Mouse (Mus musculus) midbrain, embryonic 12.5 days (tissue): ENCODE measurements around the gene Il12rb1. TPM values are rescaled to one million over a fixed set of nuclear protein-coding genes. Genes with fewer than 3 reads are reported as not detected.
A peak's percentile ranks its signal among the peaks of the same experiment; 100 is the strongest.

ENCODE experiments used
- ATAC-seq: fragments of 200-750 bp; cut with Nextera tagmentation; 2 replicates; pipeline ENCODE4 v1.8.0; 2017; ENCODE audit warnings: low read depth, moderate TSS enrichment, moderate library complexity; ENCODE audit not compliant: low FRiP score
- H3K27ac ChIP-seq: fragments of 300-500 bp; sonication (generic); replicated peaks from 2 replicates; pipeline ENCODE4 v1.5.1; 2016; ENCODE audit warnings: mild to moderate bottlenecking
- H3K27me3 ChIP-seq: fragments of 300-500 bp; sonication (generic); 2 replicates; pipeline ENCODE4 v1.6.1; 2016; ENCODE audit warnings: mild to moderate bottlenecking
- H3K36me3 ChIP-seq: fragments of 300-500 bp; sonication (generic); 2 replicates; pipeline ENCODE4 v1.6.1; 2016
- H3K4me1 ChIP-seq: fragments of 300-500 bp; sonication (generic); 2 replicates; pipeline ENCODE4 v1.6.1; 2016
- H3K4me2 ChIP-seq: fragments of 300-500 bp; sonication (generic); replicated peaks from 2 replicates; pipeline ENCODE4 v1.6.1; 2016; ENCODE audit warnings: mild to moderate bottlenecking, moderate library complexity
- H3K4me3 ChIP-seq: fragments of 300-500 bp; sonication (generic); 2 replicates; pipeline ENCODE4 v1.5.1; 2016; ENCODE audit warnings: mild to moderate bottlenecking
- H3K9ac ChIP-seq: fragments of 300-500 bp; sonication (generic); replicated peaks from 2 replicates; pipeline ENCODE4 v1.6.1; 2016; ENCODE audit warnings: mild to moderate bottlenecking, moderate library complexity
- H3K9me3 ChIP-seq: fragments of 300-500 bp; sonication (generic); 2 replicates; pipeline ENCODE4 v1.6.1; 2016; ENCODE audit warnings: mild to moderate bottlenecking
- WGBS: fragments of 180-500 bp; shearing (Covaris S2); methylation state at CpG from one replicate; pipeline ENCODE4 v1.1.7; 2016; 5-methylcytosine and 5-hydroxymethylcytosine counted together
- polyA plus RNA-seq: library from polyadenylated mRNA; unstranded; fragments of >200 nt; fragmentation: Nextera tagmentation; extraction: Ambion mirVana; gene quantifications from 2 replicates; pipeline ENCODE4 v1.2.1, GENCODE M21; 2016

Il12rb1 gene
- 0.08 TPM in 1 of 2 replicates, not detected in the other for polyA plus RNA-seq

DNA sequence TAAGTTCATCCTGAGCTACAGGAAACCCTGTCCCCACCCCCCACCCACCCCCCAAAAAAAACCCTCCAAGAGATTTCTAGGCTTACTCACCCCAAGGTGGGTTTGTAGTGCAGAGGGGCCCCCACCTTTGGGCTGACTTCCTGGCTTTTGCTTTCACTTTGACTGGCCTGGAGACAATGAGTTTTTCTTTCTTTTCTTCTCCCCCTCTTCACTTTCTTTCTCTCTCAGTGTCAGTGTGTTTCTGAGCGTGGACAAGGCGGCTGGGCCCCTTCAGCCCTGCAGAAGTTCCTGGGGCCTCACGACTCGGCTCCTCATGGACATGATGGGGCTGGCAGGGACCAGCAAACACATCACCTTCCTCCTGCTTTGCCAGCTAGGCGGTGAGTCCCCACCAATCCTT lies at the start of gene Il12rb1:
Gene Il12rb1, plus strand, starts transcription at position 211 of the 400 bp plus-strand sequence.
- Histone ChIP-seq H3K4me2 (no peak within 1 kb of the TSS), H3K27ac (no peak within 1 kb of the TSS), H3K27me3 (peaks cover 75% of the 10 kb centered on the region), H3K9me3 (no peaks in the 10 kb centered on the region), H3K4me1 (peaks cover 12% of the 10 kb centered on the region), H3K4me3 (no peak within 1 kb of the TSS), H3K36me3 (no peaks in the 10 kb centered on the region), H3K9ac (no peak within 1 kb of the TSS)
- ATAC-seq, result no peak
- WGBS, result 60% methylated on average over 5 of the region's 5 CpGs

DNA sequence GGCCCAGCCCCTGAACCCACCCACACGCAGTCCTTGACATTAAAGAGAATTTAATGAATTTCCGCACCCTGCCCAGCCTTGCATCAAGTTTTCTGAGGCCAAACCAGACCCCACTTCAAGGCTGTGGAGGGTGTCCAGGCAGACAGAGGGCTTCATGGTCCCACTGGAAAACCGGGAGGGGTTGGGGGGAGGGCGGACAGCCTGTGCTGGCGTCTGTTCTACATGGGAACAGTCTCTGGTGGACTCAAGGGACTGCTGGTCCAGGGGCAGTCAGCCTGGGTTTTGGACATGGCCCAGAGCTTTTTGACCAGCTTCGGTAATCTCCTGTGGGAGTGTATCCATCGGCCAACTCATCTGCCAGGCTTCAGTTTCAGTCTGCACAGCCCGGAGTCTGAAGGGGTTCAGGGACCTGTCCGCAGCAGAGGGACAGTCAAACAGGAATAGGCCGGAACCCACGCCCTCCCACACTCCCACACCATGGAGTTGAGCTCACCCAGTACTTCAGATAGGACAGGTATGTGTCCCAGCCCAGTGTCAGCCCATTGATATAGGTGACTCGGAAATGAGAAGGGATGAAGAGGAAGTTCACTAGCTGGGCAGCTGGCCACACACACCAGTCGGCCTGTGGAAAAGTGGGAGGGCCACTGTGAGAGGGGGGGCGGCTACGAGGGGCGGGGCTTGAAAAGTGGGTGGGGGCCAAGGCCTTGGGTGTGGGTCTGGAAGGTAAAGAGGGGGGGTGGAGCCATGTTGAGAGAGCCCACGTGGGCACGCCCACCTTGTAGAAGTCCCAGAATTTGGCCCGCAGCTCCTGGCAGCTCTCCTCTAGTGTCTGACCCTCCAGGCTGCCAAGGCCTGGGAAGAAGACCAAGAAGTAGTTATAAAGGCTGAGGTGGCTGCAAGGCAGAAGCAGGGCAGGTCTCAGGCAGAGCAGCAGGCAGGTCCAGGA lies 49.4 kb upstream of the Il12rb1 start:
- Histone ChIP-seq H3K36me3 (peaks cover 20% of the 10 kb centered on the region), H3K4me1 (peaks cover 31% of the 10 kb centered on the region), H3K4me2 (no peak overlapping the region), H3K9me3 (no peaks in the 10 kb centered on the region), H3K4me3 (no peak overlapping the region), H3K9ac (0 out of 2 replicates have a peak overlapping the region, but pooled peaks have one; percentile 28), H3K27me3 (0 out of 2 replicates have a peak, but pooled peaks cover 7% of the 10 kb centered on the region), H3K27ac (peak overlapping the region; percentile 20; the same call in 1 of the 2 replicates)
- 76% methylated on average over 19 of the region's 19 CpGs for WGBS
- no peak for ATAC-seq

DNA sequence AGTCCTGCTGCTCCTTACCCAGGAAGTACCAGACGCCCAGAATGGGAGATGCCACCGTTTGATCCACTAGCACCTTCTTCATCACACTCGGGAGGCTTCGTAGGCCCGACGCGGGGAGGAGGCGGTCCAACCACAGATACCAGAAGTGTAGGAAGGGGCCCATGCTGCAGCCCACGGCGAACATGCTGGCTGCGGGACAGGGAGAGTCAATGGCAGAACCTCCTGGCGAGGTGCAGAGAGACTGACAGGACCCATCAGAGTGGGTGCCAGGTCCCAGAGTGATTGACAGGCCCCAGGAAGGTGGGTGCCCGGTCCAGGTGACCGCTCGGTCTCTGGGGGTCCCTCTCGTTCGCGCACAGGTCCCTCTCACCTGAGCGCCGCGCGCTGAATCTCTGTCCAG lies 47.9 kb upstream of the Il12rb1 start:
- Histone ChIP-seq H3K9me3 (no peaks in the 10 kb centered on the region), H3K4me1 (peaks cover 27% of the 10 kb centered on the region), H3K27ac (peak overlapping the region; percentile 78), H3K9ac (peak overlapping the region; percentile 83), H3K4me2 (peak overlapping the region; percentile 99), H3K27me3 (0 out of 2 replicates have a peak, but pooled peaks cover 11% of the 10 kb centered on the region), H3K4me3 (peak overlapping the region; percentile 67), H3K36me3 (peaks cover 20% of the 10 kb centered on the region)
- ATAC-seq, result peak; percentile 24
- 1% methylated on average over 22 of the region's 22 CpGs for WGBS

DNA sequence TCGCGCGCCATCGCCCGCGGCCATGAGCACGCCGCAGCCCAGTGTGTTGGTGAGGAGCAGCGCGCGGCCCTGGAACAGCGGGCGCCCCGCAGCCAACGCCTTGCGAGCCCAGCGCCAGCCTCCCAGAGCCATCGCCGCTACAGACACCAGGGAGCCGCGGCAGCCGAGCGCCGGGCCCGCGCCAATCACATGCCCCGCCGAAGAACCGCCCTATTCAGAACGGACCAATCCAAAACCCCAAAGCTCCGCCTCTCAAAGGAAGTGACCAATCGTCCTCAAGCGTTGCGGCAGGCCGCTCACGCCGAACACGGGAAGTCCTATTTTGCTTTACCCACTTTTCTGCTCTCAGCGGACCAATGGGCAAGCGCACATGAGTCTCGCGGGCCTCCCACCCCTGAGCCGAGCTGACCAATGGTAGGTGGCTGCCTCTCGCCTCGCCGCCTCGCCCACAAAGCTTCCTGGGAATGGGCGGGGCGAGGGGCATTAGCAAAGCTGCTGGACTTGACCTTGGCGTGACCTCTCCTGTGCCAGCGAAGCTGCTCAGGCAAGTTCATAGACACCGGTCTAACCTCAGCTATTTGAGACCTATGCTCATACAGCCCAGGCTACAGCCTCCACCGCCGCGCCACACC lies 47.4 kb upstream of the Il12rb1 start, which contains the start of gene Mpv17l2:
Gene Mpv17l2, minus strand, starts transcription at position 172 of the 632 bp plus-strand sequence.
- H3K27me3 ChIP-seq, result peaks cover 11% of the 10 kb centered on the region
- ATAC-seq, result peak; percentile 96
- peak within 1 kb of the TSS; percentile 99 for H3K4me2 ChIP-seq
- under 1% methylated on average over 55 of the region's 55 CpGs for WGBS
- no peaks in the 10 kb centered on the region for H3K9me3 ChIP-seq
- peak within 1 kb of the TSS; percentile 67 for H3K4me3 ChIP-seq
- peak within 1 kb of the TSS; percentile 78 for H3K27ac ChIP-seq
- peak within 1 kb of the TSS; percentile 83 for H3K9ac ChIP-seq
- peaks cover 20% of the 10 kb centered on the region for H3K36me3 ChIP-seq
- peaks cover 27% of the 10 kb centered on the region for H3K4me1 ChIP-seq

DNA sequence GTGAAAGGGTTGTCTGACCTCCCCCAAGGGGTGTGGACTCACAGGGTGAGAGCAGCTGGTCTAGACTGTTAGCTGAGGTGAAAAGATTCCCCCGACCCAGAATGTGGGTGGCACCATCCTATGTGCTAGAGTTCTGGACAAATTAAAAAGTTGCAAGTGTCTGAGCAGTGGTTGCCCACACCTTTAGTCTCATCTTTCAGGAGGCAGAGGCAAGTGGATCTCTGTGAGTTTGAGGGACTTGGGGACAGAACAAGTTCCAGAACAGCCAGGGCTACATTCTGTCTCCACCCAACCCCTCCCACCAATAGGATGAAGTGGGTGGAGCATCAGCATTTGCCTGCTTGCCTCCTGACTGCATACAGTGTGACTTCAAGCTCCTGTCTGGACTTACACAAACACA lies 46.1 kb upstream of the Il12rb1 start:
- H3K4me2 ChIP-seq, result no peak overlapping the region
- H3K36me3 ChIP-seq, result peaks cover 9% of the 10 kb centered on the region
- H3K4me1 ChIP-seq, result peaks cover 38% of the 10 kb centered on the region
- ATAC-seq, result no peak
- WGBS, result 77% methylated on average over 1 of the region's 1 CpGs
- no peak overlapping the region for H3K27ac ChIP-seq
- H3K9me3 ChIP-seq, result no peaks in the 10 kb centered on the region
- peak overlapping the region; percentile 11; the same call in 1 of the 2 replicates for H3K9ac ChIP-seq
- H3K4me3 ChIP-seq, result no peak overlapping the region
- H3K27me3 ChIP-seq, result peaks cover 23% of the 10 kb centered on the region

DNA sequence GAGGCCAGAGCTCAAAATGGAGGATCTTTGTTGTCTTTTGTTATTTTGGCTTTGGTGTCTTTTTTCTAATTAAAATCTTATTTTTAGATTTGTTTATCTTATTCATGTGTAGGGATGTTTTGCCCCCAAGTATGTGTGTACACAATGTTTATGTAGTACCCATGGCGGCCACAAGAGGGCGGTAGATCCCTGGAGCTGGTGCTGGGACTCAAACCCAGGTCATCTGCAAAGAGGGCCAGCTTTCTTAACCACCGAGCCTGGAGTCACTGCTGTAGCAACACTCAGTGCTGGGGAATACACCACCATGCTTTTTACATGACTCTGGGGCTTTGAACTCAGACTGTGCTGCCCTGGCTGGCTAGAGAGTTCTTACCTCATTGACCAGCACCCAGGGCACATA lies 44.9 kb upstream of the Il12rb1 start:
- Histone ChIP-seq H3K4me2 (no peak overlapping the region), H3K36me3 (peaks cover 8% of the 10 kb centered on the region), H3K4me1 (peaks cover 38% of the 10 kb centered on the region), H3K27ac (no peak overlapping the region), H3K9me3 (no peaks in the 10 kb centered on the region), H3K9ac (no peak overlapping the region), H3K27me3 (peaks cover 31% of the 10 kb centered on the region), H3K4me3 (no peak overlapping the region)
- ATAC-seq, result no peak
- WGBS, result 6% methylated on average over 3 of the region's 3 CpGs

DNA sequence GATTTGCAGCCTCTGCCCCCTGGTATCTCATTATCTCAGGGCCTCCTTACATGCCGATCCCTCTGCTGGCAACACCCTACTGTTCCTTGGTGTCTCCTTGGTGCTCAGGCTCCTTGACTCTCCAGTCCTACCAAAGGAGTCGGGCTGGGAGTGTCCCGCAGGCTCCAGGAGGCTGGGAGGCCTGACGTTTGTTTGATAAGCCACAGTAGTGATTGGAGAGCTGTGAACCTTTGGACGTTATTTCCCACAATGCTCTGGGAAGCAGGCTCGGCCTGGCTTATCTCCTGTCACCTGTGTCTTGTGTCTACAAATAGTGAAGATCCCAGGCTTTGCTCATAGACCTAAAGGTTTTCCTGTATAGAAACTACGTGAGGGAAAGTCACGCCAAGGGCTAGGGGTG lies 44.2 kb upstream of the Il12rb1 start:
- no peak overlapping the region for H3K27ac ChIP-seq

DNA sequence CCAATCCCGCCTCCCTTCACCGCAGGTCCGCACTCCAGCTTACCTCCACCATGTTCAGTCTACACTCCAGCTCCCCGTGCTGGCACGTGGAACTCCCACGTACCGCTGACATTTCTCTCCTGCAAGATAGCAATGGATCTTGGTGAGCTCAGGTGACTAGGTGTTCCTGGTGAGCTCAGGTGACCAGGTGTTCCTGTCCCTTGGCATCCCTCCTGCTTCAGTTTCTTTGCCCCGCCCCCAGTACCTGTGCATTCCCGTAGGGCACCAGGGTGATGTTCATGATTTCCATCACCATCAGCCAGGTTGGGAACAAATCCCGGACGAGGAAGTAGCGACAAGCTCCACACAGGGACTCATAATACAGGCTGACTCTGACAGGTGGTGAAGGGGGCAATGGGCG lies 43.6 kb upstream of the Il12rb1 start:
- peaks cover 17% of the 10 kb centered on the region for H3K36me3 ChIP-seq
- no peak for ATAC-seq
- no peaks in the 10 kb centered on the region for H3K9me3 ChIP-seq
- H3K27me3 ChIP-seq, result peaks cover 31% of the 10 kb centered on the region
- H3K27ac ChIP-seq, result no peak overlapping the region
- no peak overlapping the region for H3K4me3 ChIP-seq
- no peak overlapping the region for H3K9ac ChIP-seq
- 92% methylated on average over 13 of the region's 13 CpGs for WGBS
- H3K4me1 ChIP-seq, result peaks cover 27% of the 10 kb centered on the region
- no peak overlapping the region for H3K4me2 ChIP-seq

More for the DNA sequence above, 44.2 kb upstream of the Il12rb1 start:
- Histone ChIP-seq H3K4me1 (peaks cover 34% of the 10 kb centered on the region), H3K4me3 (no peak overlapping the region), H3K9me3 (no peaks in the 10 kb centered on the region), H3K4me2 (no peak overlapping the region), H3K27me3 (peaks cover 31% of the 10 kb centered on the region), H3K36me3 (peaks cover 13% of the 10 kb centered on the region), H3K9ac (no peak overlapping the region)
- no peak for ATAC-seq
- 80% methylated on average over 8 of the region's 8 CpGs for WGBS

DNA sequence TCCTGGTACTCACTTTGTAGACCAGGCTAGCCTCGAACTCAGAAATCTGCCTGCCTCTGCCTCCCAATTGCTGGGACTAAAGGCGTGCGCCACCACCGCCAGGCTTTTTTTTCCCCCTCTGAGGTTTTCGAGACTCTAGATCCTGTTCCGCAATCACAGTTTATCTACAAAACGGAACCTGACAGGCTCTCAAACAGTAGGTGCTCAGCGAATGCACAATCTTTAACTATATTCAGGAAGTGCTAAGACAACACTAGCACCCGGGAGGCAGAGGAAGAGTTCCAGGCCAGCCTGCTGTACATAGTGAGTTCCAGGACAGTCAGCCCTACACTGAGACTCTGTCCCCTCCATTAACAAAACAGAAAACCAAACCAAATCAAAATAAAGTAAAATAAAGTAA lies 42.9 kb upstream of the Il12rb1 start:
- ATAC-seq, result no peak
- no peak overlapping the region for H3K27ac ChIP-seq
- 75% methylated on average over 9 of the region's 9 CpGs for WGBS
- peaks cover 24% of the 10 kb centered on the region for H3K36me3 ChIP-seq
- H3K4me3 ChIP-seq, result no peak overlapping the region
- no peak overlapping the region for H3K9ac ChIP-seq
- H3K27me3 ChIP-seq, result peaks cover 31% of the 10 kb centered on the region
- no peaks in the 10 kb centered on the region for H3K9me3 ChIP-seq
- peaks cover 21% of the 10 kb centered on the region for H3K4me1 ChIP-seq
- H3K4me2 ChIP-seq, result peak overlapping the region; percentile 55

DNA sequence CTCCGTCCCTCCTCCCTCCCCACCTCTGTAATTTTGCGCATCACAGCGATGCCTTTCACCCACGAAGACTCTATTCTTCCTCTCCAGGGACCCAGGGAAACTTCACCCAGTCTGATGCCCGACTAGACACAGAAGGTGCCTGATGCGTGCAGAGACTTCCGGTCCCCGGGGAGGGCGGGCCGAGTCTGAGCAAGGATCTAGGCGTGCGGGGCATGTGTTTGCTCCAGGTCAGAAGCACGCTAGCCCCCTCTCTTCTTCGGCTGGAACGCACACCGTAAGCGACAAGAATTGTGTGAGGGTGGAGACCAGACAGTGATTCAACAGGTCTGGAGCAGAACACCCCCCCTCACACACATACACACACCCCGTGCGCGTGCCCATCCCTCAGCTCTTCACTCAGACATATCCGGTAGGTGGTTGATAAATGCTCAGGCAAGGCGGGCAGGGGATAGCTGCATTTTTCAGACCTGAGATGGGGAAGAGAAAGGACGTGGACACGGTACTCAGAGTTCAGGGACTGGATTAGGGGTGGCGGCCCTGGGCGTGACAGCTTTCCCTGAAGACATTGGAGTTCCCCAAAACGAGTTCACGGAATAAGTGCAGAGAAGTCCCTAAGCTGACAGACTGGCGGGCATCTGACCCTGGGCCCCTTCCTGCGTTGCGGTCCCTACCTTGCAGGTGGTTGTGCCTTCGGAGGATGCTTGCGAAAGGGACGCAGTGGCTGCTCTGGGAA lies 42.2 kb upstream of the Il12rb1 start:
- Histone ChIP-seq H3K9me3 (no peaks in the 10 kb centered on the region), H3K27ac (no peak overlapping the region), H3K9ac (peak overlapping the region; percentile 51), H3K27me3 (peaks cover 36% of the 10 kb centered on the region), H3K4me3 (peak overlapping the region; percentile 32), H3K4me1 (peaks cover 19% of the 10 kb centered on the region), H3K36me3 (peaks cover 31% of the 10 kb centered on the region), H3K4me2 (peak overlapping the region; percentile 55)
- no peak for ATAC-seq
- 2% methylated on average over 34 of the region's 34 CpGs for WGBS

DNA sequence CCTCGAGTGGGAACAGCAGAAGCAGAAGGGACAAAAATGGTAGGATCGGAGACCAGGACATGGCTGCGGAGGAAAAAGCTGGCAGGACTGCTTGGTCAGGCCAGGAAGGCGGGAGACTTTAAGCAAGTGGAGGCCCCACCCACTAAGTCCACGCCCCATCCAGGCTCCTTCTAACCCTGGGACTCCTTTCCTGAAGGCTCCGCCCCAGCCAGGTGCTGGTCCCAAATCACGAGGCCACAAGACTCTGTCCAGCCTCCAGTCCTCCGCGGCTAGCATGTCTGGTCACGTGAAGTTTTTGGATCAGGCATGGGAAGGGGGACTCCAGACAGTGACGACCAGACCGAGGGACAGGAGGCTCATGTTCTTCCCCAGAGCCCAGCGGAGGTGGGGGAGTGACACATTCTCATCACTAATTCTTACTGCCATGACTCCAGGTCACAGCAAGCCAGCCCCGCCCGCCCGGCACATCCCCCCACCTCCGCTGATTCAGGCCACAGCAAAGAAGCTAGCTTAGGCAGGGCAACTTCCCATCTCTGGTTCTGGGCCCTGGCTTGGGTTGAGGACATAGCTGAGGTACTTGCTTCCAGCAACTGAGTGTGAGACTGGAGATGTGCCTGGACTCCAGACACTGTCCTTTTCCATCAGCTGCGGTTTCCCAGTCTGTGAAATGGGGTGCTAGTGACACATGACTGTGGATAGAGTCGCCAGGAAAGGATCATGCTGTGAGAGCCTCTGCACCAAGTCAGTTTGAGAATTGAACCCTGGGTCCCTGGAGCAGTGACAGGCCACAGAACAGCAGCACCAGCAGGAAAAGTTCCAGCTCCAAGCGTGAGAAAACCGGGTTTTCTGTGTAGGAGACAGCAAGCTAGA lies 41.4 kb upstream of the Il12rb1 start:
- peak overlapping the region; percentile 32 for H3K4me3 ChIP-seq
- 6% methylated on average over 21 of the region's 21 CpGs for WGBS
- no peak overlapping the region for H3K27ac ChIP-seq
- peak overlapping the region; percentile 51 for H3K9ac ChIP-seq
- H3K4me1 ChIP-seq, result peaks cover 19% of the 10 kb centered on the region
- peak overlapping the region; percentile 55 for H3K4me2 ChIP-seq
- peaks cover 39% of the 10 kb centered on the region for H3K27me3 ChIP-seq
- H3K36me3 ChIP-seq, result peaks cover 39% of the 10 kb centered on the region
- no peaks in the 10 kb centered on the region for H3K9me3 ChIP-seq
- ATAC-seq, result 0 out of 2 replicates have a peak, but pooled peaks have one; percentile 8
